In genomic region chr11:60699524-60700075, GRCm38 (mm10) we compare ENCODE assay signal across 8 mouse cellular contexts. TPM values are rescaled to one million over a fixed set of nuclear protein-coding genes. Genes with fewer than 3 reads are reported as not detected.
DNase-seq lines count a peak whose midpoint lies in the region; ATAC-seq and TF ChIP-seq lines count a peak whose summit lies in the region.

Llgl1 (plus strand) TSS chr11:60699723.

- H3K4me1 ChIP-seq in ES-Bruce4 (ENCODE audit: control insufficient read depth, insufficient read depth, low read length): peaks cover 6% of the 10 kb centered on the region
- peaks cover 47% of the 10 kb centered on the region for H3K4me1 ChIP-seq in forebrain, embryonic 13.5 days
- peaks cover 51% of the 10 kb centered on the region for H3K4me1 ChIP-seq in neural tube, embryonic 15.5 days

- H3K9me3 ChIP-seq in ES-Bruce4 (replicated peaks; ENCODE audit: control insufficient read depth, insufficient read depth, low read length, poor library complexity, severe bottlenecking): no peaks in the 10 kb centered on the region
- H3K9me3 ChIP-seq in forebrain, embryonic 13.5 days (replicated peaks): no peaks in the 10 kb centered on the region
- H3K9me3 ChIP-seq in neural tube, embryonic 15.5 days (replicated peaks): no peaks in the 10 kb centered on the region

- peak; percentile 93 for ATAC-seq in forebrain, embryonic 13.5 days
- peak; percentile 93 for ATAC-seq in neural tube, embryonic 15.5 days (ENCODE audit: low FRiP score)

- DNase-seq in c-Kit-positive CD71-positive TER-119-positive erythroid progenitor cells, embryonic 14.5 days (ENCODE audit: low spot score): peak; percentile 87
- DNase-seq in heart, postnatal 10 days: peak; percentile 88 to 89
- peak; percentile 71 for DNase-seq in large intestine, adult 2 months (ENCODE audit: low read depth, low spot score)
- peak; percentile 85 to 88 for DNase-seq in lung, adult 18-20 months
- DNase-seq in testis, postnatal 14 days (ENCODE audit: low spot score): peak; percentile 89

- H3K27me3 ChIP-seq in ES-Bruce4 (ENCODE audit: control insufficient read depth, insufficient read depth, low read length, poor library complexity, severe bottlenecking): no peaks in the 10 kb centered on the region
- H3K27me3 ChIP-seq in forebrain, embryonic 13.5 days: no peaks in the 10 kb centered on the region
- no peaks in the 10 kb centered on the region for H3K27me3 ChIP-seq in neural tube, embryonic 15.5 days (replicated peaks)

- no peak for TF ChIP-seq CTCF in ES-Bruce4 (IDR thresholded peaks at IDR 0.05; ENCODE audit: low read depth, low read length)

- no peaks in the 10 kb centered on the region for H3K36me3 ChIP-seq in ES-Bruce4 (ENCODE audit: control insufficient read depth, insufficient read depth, low read length, poor library complexity, severe bottlenecking)
- H3K36me3 ChIP-seq in forebrain, embryonic 13.5 days (ENCODE audit: poor library complexity, severe bottlenecking): peaks cover 18% of the 10 kb centered on the region
- H3K36me3 ChIP-seq in neural tube, embryonic 15.5 days: no peaks in the 10 kb centered on the region; the same call in 1 of the 2 replicates

- no peak for TF ChIP-seq EP300 in ES-Bruce4 (IDR thresholded peaks at IDR 0.05; ENCODE audit: insufficient read depth, low read depth, low read length)

- H3K4me2 ChIP-seq in forebrain, embryonic 13.5 days: peak within 1 kb of the TSS; percentile 92
- peak within 1 kb of the TSS; percentile 81 for H3K4me2 ChIP-seq in neural tube, embryonic 15.5 days

- H3K4me3 ChIP-seq in ES-Bruce4 (ENCODE audit: low read depth, low read length): peak within 1 kb of the TSS; percentile 98
- H3K4me3 ChIP-seq in forebrain, embryonic 13.5 days: peak within 1 kb of the TSS; percentile 74
- peak within 1 kb of the TSS; percentile 64 for H3K4me3 ChIP-seq in neural tube, embryonic 15.5 days (replicated peaks)

- 0% methylated on average over 34 of the region's 73 CpGs for WGBS in forebrain, embryonic 13.5 days
- WGBS in large intestine, adult 2 months: under 1% methylated on average over 70 of the region's 73 CpGs
- WGBS in neural tube, embryonic 15.5 days: under 1% methylated on average over 60 of the region's 73 CpGs

- intact Hi-C loops in heart, postnatal 10 days (cut with DNase I): loop anchor here (2.0 to 5.0 kb wide), 4 partner anchors 27 to 393 kb away; partner anchors contain the start of genes Flii and Tmem11

- H3K27ac ChIP-seq in ES-Bruce4 (ENCODE audit: insufficient read depth, low read length): peak within 1 kb of the TSS; percentile 85
- peak within 1 kb of the TSS; percentile 88 for H3K27ac ChIP-seq in forebrain, embryonic 13.5 days
- H3K27ac ChIP-seq in neural tube, embryonic 15.5 days (replicated peaks): peak within 1 kb of the TSS; percentile 90

- no peak for TF ChIP-seq POLR2A in ES-Bruce4 (IDR thresholded peaks at IDR 0.05; ENCODE audit: insufficient read depth, low read length)

- H3K9ac ChIP-seq in ES-Bruce4 (ENCODE audit: low read depth, poor library complexity, severe bottlenecking): peak within 1 kb of the TSS; percentile 96
- H3K9ac ChIP-seq in forebrain, embryonic 13.5 days: peak within 1 kb of the TSS; percentile 95
- peak within 1 kb of the TSS; percentile 76 for H3K9ac ChIP-seq in neural tube, embryonic 15.5 days (replicated peaks)

RNA-seq across cellular contexts. Expression of gene Llgl1, which starts in this region (rescaled TPM):
- 28.7 and 28.9 TPM in 2 replicates for polyA plus RNA-seq in ES-Bruce4 (2011; ENCODE audit: insufficient read depth, insufficient read length, low read depth, missing spikeins)
- polyA plus RNA-seq in forebrain, embryonic 13.5 days (2015; fragmentation: Nextera tagmentation; extraction: Ambion mirVana): 97.5 and 110 TPM in 2 replicates
- 10 to 100 TPM; 23.8 to 25.2 TPM for total RNA-seq in heart, postnatal 10 days (2021)
- polyA plus RNA-seq in large intestine, adult 2 months (2012; rRNA removed): 27.3 and 34.5 TPM in 2 replicates
- 35.0 and 36.4 TPM in 2 replicates for polyA plus RNA-seq in neural tube, embryonic 15.5 days (2015; fragmentation: Nextera tagmentation; extraction: Ambion mirVana)

Comparison
In these comparisons a context has a peak if more than half of its experiments do, and no peak if none do; other contexts are left out.
1. Peak in every context shown above with its lines: DNase-seq, ATAC-seq, H3K4me3 ChIP-seq and H3K27ac ChIP-seq.